Mouse (Mus musculus): ENCODE data around the gene Il1rap. TPM values are rescaled to one million over a fixed set of nuclear protein-coding genes. Genes with fewer than 3 reads are reported as not detected.

Il1rap gene
- polyA plus RNA-seq, 1 experiment = 0.56 TPM

DNA sequence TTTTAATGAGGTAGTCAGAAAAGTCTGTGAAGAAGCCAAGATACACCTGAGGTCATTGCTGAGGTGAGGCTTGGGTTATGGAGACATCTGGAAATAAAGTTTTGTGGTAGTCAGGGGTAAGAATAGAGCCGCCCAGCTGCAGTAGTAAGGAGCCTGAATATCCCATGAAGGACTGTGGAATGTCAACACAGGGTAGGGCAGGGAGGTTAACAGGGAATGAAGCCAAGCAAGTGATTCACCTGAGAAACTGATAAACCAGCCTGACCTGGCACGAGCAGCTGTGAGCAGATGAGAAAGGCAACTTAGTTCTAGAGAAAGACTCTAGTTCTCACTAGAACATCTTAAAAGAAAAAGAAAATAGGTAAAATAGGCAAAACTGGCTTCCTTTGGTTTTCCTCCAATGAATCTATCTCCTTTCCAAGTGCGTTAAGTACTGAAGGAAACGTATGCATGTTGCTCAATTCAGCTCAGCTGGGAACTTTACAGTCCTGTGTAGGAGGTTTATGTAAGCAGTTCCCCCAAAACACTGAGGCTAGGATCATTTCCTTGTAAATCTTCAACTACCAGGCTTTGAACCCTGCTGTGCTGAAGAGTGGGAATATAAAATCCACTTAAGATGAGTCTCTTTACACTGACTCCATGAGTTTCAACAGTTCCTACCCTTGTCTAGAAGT lies 9.5 kb downstream of the Il1rap start:
- Histone ChIP-seq H3K36me3 (ENCODE audit: control insufficient read depth, insufficient read depth, low read length) (no peaks in the 10 kb centered on the region), H3K4me3 (ENCODE audit: low read depth, low read length) (no peak overlapping the region), H3K4me1 (ENCODE audit: control insufficient read depth, insufficient read depth, insufficient read length, low read length) (no peaks in the 10 kb centered on the region), H3K27ac (ENCODE audit: insufficient read depth, low read depth, low read length) (no peak overlapping the region), H3K27me3 (ENCODE audit: control insufficient read depth, insufficient read depth, low read length) (no peaks in the 10 kb centered on the region)
- 36% methylated on average over 4 of the region's 4 CpGs for WGBS
- TF ChIP-seq POLR2A (IDR thresholded peaks at IDR 0.05; ENCODE audit: low read depth, low read length) (no peak), CTCF (IDR thresholded peaks at IDR 0.05; ENCODE audit: extremely low read depth, insufficient read length, insufficient replicate concordance, low read depth, low read length) (no peak)

- H3K27me3 ChIP-seq (ENCODE audit: control insufficient read depth, insufficient read depth, low read length) = no peaks in the 10 kb centered on the region
- TF ChIP-seq CTCF (IDR thresholded peaks at IDR 0.05; ENCODE audit: extremely low read depth, insufficient read length, insufficient replicate concordance, low read depth, low read length) (no peak), POLR2A (IDR thresholded peaks at IDR 0.05; ENCODE audit: low read depth, low read length) (no peak)
- H3K4me1 ChIP-seq (ENCODE audit: control insufficient read depth, insufficient read depth, insufficient read length, low read length) = no peaks in the 10 kb centered on the region
- H3K36me3 ChIP-seq (ENCODE audit: control insufficient read depth, insufficient read depth, low read length) = no peaks in the 10 kb centered on the region
- WGBS = 71% methylated on average over 7 of the region's 7 CpGs
- H3K4me3 ChIP-seq (ENCODE audit: low read depth, low read length) = no peak overlapping the region
- H3K27ac ChIP-seq (ENCODE audit: insufficient read depth, low read depth, low read length) = no peak overlapping the region
These were observed 14.9 kb downstream of the Il1rap start for GRCm38 (mm10) chr16:26596440-26596839.

DNA sequence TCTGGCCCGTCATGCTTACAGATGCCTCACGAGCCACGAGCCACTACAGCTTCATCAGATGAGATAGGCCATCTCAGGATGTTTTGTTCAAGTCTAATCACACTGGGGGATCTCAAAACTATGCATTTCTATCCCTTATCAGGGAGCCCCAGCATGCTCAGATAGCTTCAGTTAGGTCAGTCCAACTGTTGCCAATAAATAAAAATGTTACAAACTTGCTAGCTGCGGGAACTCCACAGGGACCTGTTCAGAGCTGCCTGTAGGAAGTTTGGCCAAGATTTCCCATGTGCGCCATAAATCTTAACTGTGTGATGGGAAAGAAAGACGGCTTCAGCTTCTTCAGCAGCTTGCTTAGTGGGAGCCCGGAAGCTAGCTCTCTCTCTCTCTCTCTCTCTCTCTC lies 15.8 kb downstream of the Il1rap start:
- TF ChIP-seq CTCF (IDR thresholded peaks at IDR 0.05; ENCODE audit: extremely low read depth, insufficient read length, insufficient replicate concordance, low read depth, low read length) = no peak
- no peak for TF ChIP-seq POLR2A (IDR thresholded peaks at IDR 0.05; ENCODE audit: low read depth, low read length)
- Histone ChIP-seq H3K27me3 (ENCODE audit: control insufficient read depth, insufficient read depth, low read length) (no peaks in the 10 kb centered on the region), H3K36me3 (ENCODE audit: control insufficient read depth, insufficient read depth, low read length) (no peaks in the 10 kb centered on the region), H3K4me1 (ENCODE audit: control insufficient read depth, insufficient read depth, insufficient read length, low read length) (no peaks in the 10 kb centered on the region), H3K27ac (ENCODE audit: insufficient read depth, low read depth, low read length) (no peak overlapping the region), H3K4me3 (ENCODE audit: low read depth, low read length) (no peak overlapping the region)
- 66% methylated on average over 7 of the region's 7 CpGs for WGBS

DNA sequence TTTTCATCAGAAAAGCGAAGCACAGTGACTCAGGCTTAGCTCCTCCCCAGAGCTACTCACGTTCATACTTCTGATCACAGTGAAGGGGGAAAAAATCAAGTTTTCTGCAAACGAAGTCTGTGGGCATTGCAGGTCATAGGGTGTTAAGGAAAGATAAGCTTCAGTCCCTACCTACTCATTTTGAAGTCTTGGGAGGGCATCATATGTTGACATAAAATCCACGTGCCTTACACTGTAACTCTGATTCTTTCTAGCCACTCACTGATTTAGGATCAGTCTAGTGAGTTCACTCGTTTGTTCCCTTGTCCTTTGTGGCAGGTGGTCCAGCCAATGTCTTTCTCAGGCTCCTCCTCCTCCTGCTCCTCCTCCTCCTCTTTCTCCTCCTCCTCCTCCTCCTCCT lies 17.1 kb downstream of the Il1rap start:
- H3K27ac ChIP-seq (ENCODE audit: insufficient read depth, low read depth, low read length) = no peak overlapping the region
- TF ChIP-seq CTCF (IDR thresholded peaks at IDR 0.05; ENCODE audit: extremely low read depth, insufficient read length, insufficient replicate concordance, low read depth, low read length) (no peak), POLR2A (IDR thresholded peaks at IDR 0.05; ENCODE audit: low read depth, low read length) (no peak)
- H3K4me1 ChIP-seq (ENCODE audit: control insufficient read depth, insufficient read depth, insufficient read length, low read length) = no peaks in the 10 kb centered on the region
- no peaks in the 10 kb centered on the region for H3K27me3 ChIP-seq (ENCODE audit: control insufficient read depth, insufficient read depth, low read length)
- H3K36me3 ChIP-seq (ENCODE audit: control insufficient read depth, insufficient read depth, low read length) = no peaks in the 10 kb centered on the region
- 77% methylated on average over 5 of the region's 5 CpGs for WGBS
- H3K4me3 ChIP-seq (ENCODE audit: low read depth, low read length) = no peak overlapping the region

DNA sequence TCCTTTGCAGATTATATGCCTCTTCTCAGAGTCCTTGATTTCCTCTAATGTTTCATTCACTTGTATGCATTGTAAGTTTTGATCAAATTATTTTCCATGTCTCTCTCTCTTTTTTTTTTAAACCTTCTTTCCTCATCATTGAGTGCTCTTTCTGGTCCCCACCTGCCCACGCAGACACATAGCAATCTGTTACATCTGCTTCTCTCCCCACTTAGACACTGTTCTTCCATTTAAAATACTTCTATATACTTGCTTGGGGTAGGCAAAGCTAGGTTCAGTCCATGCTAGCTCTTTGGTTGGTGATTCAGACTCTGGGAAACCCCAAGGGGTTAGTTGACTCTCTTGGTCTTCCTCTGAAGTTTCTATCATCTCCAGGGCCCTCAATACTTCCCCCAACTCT lies 20.0 kb downstream of the Il1rap start:
- no peak overlapping the region for H3K27ac ChIP-seq (ENCODE audit: insufficient read depth, low read depth, low read length)
- H3K27me3 ChIP-seq (ENCODE audit: control insufficient read depth, insufficient read depth, low read length) = no peaks in the 10 kb centered on the region
- WGBS = 92% methylated on average over 1 of the region's 1 CpGs
- H3K4me3 ChIP-seq (ENCODE audit: low read depth, low read length) = no peak overlapping the region
- TF ChIP-seq CTCF (IDR thresholded peaks at IDR 0.05; ENCODE audit: extremely low read depth, insufficient read length, insufficient replicate concordance, low read depth, low read length) = no peak
- TF ChIP-seq POLR2A (IDR thresholded peaks at IDR 0.05; ENCODE audit: low read depth, low read length) = no peak
- H3K4me1 ChIP-seq (ENCODE audit: control insufficient read depth, insufficient read depth, insufficient read length, low read length) = no peaks in the 10 kb centered on the region
- H3K36me3 ChIP-seq (ENCODE audit: control insufficient read depth, insufficient read depth, low read length) = no peaks in the 10 kb centered on the region

DNA sequence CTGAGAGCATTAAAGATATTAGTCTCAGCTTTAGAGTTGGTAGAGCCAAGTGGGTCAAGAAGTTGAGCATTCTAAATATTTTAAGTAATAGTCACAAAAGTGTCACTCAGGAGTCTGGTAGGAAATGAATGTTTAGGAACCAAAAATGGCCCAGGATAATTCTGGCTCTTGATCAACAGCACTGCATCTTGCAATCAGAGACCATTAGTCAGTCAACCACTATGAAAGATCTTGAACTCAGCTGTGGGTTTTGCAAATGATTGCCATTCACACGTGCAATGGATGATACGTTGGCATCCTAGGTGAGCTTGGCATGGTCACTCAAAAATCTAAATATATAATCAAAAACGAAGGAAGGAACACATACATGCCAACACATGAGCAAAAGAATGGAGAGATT lies 23.1 kb downstream of the Il1rap start:
- Histone ChIP-seq H3K27ac (ENCODE audit: insufficient read depth, low read depth, low read length) (no peak overlapping the region), H3K36me3 (ENCODE audit: control insufficient read depth, insufficient read depth, low read length) (no peaks in the 10 kb centered on the region), H3K4me3 (ENCODE audit: low read depth, low read length) (no peak overlapping the region), H3K4me1 (ENCODE audit: control insufficient read depth, insufficient read depth, insufficient read length, low read length) (no peaks in the 10 kb centered on the region), H3K27me3 (ENCODE audit: control insufficient read depth, insufficient read depth, low read length) (no peaks in the 10 kb centered on the region)
- 83% methylated on average over 3 of the region's 3 CpGs for WGBS
- TF ChIP-seq CTCF (IDR thresholded peaks at IDR 0.05; ENCODE audit: extremely low read depth, insufficient read length, insufficient replicate concordance, low read depth, low read length) (no peak), POLR2A (IDR thresholded peaks at IDR 0.05; ENCODE audit: low read depth, low read length) (no peak)

DNA sequence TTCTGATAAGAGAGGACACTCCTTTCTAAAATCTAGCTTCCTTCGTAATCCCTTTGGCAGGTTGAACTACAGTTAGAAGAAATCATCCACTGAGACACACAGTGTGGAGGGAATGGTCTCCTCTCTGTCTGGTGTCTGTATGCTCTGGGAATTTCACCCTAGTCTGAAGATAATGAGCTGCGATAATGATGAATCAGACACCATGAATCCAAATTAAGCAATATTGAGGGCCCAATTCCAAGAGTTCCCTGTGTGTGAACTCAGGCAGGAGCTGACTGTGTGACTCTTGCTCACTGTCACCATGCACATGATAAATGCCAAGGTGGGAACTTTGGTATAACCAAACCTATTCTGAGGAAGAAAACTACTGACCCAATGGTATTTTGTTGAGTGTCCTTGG lies 26.5 kb downstream of the Il1rap start:
- Histone ChIP-seq H3K27ac (ENCODE audit: insufficient read depth, low read depth, low read length) (no peak overlapping the region), H3K36me3 (ENCODE audit: control insufficient read depth, insufficient read depth, low read length) (no peaks in the 10 kb centered on the region), H3K4me3 (ENCODE audit: low read depth, low read length) (no peak overlapping the region), H3K27me3 (ENCODE audit: control insufficient read depth, insufficient read depth, low read length) (no peaks in the 10 kb centered on the region), H3K4me1 (ENCODE audit: control insufficient read depth, insufficient read depth, insufficient read length, low read length) (no peaks in the 10 kb centered on the region)
- WGBS = 97% methylated on average over 2 of the region's 2 CpGs
- TF ChIP-seq POLR2A (IDR thresholded peaks at IDR 0.05; ENCODE audit: low read depth, low read length) = no peak
- no peak for TF ChIP-seq CTCF (IDR thresholded peaks at IDR 0.05; ENCODE audit: extremely low read depth, insufficient read length, insufficient replicate concordance, low read depth, low read length)

Measured in small intestine, adult 2 months (tissue).